Mouse (Mus musculus) limb, embryonic 12.5 days (tissue): Measurements from ENCODE around the gene Rhox4b. TPM values are rescaled to one million over a fixed set of nuclear protein-coding genes. Genes with fewer than 3 reads are reported as not detected.
"Not testable (repeated sequence)": the region's sequence is repeated elsewhere in the genome, so short reads cannot be mapped to it uniquely, and the experiment has no call there.

Experiments
- ATAC-seq: fragments of 200-750 bp; cut with Nextera tagmentation; 2 replicates; pipeline ENCODE4 v1.8.0; 2017; ENCODE audit warnings: low read depth, moderate TSS enrichment; ENCODE audit not compliant: insufficient number of reproducible peaks, insufficient read depth, low FRiP score, low TSS enrichment
- H3K27ac ChIP-seq: fragments of 300-500 bp; sonication (generic); 2 replicates; pipeline ENCODE4 v1.5.1; 2016; ENCODE audit warnings: mild to moderate bottlenecking, moderate library complexity
- H3K27me3 ChIP-seq: fragments of 300-500 bp; sonication (generic); 2 replicates; pipeline ENCODE4 v1.6.1; 2016; ENCODE audit warnings: mild to moderate bottlenecking, moderate library complexity
- H3K36me3 ChIP-seq: fragments of 300-500 bp; sonication (generic); 2 replicates; pipeline ENCODE4 v1.6.1; 2016; ENCODE audit warnings: mild to moderate bottlenecking, moderate library complexity
- H3K4me1 ChIP-seq: fragments of 300-500 bp; sonication (generic); replicated peaks from 2 replicates; pipeline ENCODE4 v1.6.1; 2016
- H3K4me2 ChIP-seq: fragments of 300-500 bp; sonication (generic); 2 replicates; pipeline ENCODE4 v1.6.1; 2016; ENCODE audit warnings: mild to moderate bottlenecking, moderate library complexity
- H3K4me3 ChIP-seq: fragments of 300-500 bp; sonication (generic); replicated peaks from 2 replicates; pipeline ENCODE4 v1.5.1; 2016; ENCODE audit warnings: mild to moderate bottlenecking
- H3K9ac ChIP-seq: fragments of 300-500 bp; sonication (generic); replicated peaks from 2 replicates; pipeline ENCODE4 v1.6.1; 2016; ENCODE audit warnings: mild to moderate bottlenecking, moderate library complexity
- H3K9me3 ChIP-seq: fragments of 300-500 bp; sonication (generic); 2 replicates; pipeline ENCODE4 v1.6.1; 2016; ENCODE audit warnings: mild to moderate bottlenecking, moderate library complexity
- WGBS: fragments of 180-500 bp; shearing (Covaris S2); methylation state at CpG from one replicate; pipeline ENCODE4 v1.1.7; 2016; 5-methylcytosine and 5-hydroxymethylcytosine counted together
- polyA plus RNA-seq: library from polyadenylated mRNA; unstranded; fragments of >200 nt; fragmentation: Nextera tagmentation; extraction: Ambion mirVana; gene quantifications from 2 replicates; pipeline ENCODE4 v1.2.1, GENCODE M21; 2016

Rhox4b gene
- polyA plus RNA-seq = 0.30 TPM in 1 of 2 replicates, not detected in the other

DNA sequence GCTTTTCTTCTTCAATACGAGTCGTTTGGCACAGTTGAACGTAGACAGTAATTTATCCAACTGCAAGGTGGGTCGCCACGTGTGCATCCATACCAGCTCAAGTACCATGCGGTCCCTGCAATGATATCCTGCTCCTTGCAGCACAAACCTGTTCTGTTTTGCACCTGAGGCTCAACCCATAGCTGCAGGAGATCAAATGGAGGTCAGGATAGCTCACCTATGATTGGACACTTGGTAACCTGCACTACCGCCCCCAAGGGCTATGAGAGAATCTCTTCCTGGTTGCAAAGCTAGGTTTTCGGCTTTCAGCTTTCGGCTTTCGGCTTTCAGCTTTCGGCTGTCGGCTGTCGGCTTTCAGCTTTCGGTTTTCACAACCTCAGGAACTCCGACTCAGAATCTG is at the start of gene Rhox4b:
Rhox4b (plus strand) TSS at position 301 of the 400 bp plus-strand sequence.
- H3K4me1 ChIP-seq, H3K27ac ChIP-seq, H3K9ac ChIP-seq, H3K27me3 ChIP-seq, H3K4me2 ChIP-seq, ATAC-seq, H3K36me3 ChIP-seq, H3K4me3 ChIP-seq, H3K9me3 ChIP-seq: not testable (repeated sequence)
- 86% methylated on average over 14 of the region's 15 CpGs for WGBS

DNA sequence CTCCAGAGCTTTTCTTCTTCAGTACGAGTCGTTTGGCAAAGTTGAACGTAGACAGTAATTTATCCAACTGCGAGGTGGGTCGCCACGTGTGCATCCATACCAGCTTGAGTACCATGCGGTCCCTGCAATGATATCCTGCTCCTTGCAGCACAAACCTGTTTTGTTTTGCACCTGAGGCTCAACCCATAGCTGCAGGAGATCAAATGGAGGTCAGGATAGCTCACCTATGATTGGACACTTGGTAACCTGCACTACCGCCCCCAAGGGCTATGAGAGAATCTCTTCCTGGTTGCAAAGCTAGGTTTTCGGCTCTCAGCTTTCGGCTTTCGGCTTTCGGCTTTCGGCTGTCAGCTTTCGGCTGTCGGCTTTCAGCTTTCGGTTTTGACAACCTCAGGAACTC is 41.7 kb upstream of the Rhox4b start, which contains the start of gene Rhox4a2:
Rhox4a2 (plus strand) TSS at position 301 of the 400 bp plus-strand sequence.
- H3K36me3 ChIP-seq, H3K4me2 ChIP-seq, H3K27me3 ChIP-seq, H3K9ac ChIP-seq, H3K9me3 ChIP-seq, ATAC-seq, H3K4me3 ChIP-seq, H3K27ac ChIP-seq, H3K4me1 ChIP-seq: not testable (repeated sequence)
- 89% methylated on average over 9 of the region's 16 CpGs for WGBS

DNA sequence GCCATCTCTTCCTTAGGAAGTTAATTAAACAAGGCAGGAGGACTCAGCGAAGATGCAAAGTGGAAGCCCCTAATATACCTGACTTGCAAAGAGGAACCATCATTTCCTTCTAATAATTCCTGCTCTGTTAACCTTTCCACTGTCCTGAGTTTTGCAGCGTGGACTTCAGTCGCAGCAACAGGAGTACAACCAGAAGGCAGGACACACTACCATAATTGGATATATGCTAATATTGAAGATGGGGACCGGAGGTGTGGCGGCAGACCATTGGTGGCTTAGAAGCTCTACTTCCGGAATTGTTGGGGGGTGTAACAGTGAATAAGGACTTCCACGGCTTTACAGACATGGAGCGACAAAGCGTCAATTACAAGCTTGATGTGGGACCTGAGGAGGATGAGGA is 20.5 kb upstream of the Rhox4b start, which contains the start of gene Rhox2b:
Rhox2b (plus strand) TSS at position 301 of the 400 bp plus-strand sequence.
- ATAC-seq, H3K9ac ChIP-seq, H3K4me3 ChIP-seq, H3K36me3 ChIP-seq, H3K9me3 ChIP-seq, H3K27me3 ChIP-seq, H3K4me1 ChIP-seq, H3K4me2 ChIP-seq, H3K27ac ChIP-seq: not testable (repeated sequence)
- no CpG with 5 or more reads among the region's 9 CpGs for WGBS

DNA sequence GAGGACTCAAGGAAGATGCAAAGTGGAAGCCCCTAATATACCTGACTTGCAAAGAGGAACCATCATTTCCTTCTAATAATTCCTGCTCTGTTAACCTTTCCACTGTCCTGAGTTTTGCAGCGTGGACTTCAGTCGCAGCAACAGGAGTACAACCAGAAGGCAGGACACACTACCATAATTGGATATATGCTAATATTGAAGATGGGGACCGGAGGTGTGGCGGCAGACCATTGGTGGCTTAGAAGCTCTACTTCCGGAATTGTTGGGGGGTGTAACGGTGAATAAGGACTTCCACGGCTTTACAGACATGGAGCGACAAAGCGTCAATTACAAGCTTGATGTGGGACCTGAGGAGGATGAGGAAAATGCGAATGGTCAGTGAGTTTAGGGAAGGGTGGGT is 21.1 kb downstream of the Rhox4b start, which contains the start of gene Rhox2c:
Rhox2c (plus strand) TSS at position 301 of the 400 bp plus-strand sequence.
- H3K27me3 ChIP-seq = not testable (repeated sequence)
- WGBS = 98% methylated on average over 8 of the region's 10 CpGs

DNA sequence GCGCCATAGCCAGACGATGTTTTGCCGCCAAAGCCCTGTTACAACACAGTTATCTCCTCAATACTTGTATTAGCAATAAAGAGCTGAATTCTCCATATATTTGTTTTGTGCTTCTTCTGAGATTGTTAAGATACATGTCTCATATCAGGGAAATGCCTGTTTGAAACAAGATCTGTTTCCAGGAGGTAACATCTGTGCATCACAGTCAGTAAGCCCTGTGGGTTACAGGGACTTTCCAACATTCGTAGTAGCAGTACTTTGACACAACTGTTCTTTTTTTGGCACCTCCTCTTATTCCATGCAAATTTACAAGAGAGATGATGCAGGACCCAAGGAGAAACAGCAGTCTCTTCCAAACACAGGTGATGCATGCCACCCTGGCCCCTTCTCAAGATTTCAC is 26.0 kb downstream of the Rhox4b start, which contains the start of gene Rhox3c:
Rhox3c (plus strand) TSS at position 301 of the 400 bp plus-strand sequence.
- H3K4me2 ChIP-seq, ATAC-seq: not testable (repeated sequence)
- WGBS = 84% methylated on average over 3 of the region's 4 CpGs

More for the DNA sequence above, 21.1 kb downstream of the Rhox4b start, which contains the start of gene Rhox2c:
- H3K4me2 ChIP-seq, H3K4me1 ChIP-seq, H3K4me3 ChIP-seq, H3K9me3 ChIP-seq, H3K9ac ChIP-seq, H3K27ac ChIP-seq, H3K36me3 ChIP-seq, ATAC-seq: not testable (repeated sequence)

DNA sequence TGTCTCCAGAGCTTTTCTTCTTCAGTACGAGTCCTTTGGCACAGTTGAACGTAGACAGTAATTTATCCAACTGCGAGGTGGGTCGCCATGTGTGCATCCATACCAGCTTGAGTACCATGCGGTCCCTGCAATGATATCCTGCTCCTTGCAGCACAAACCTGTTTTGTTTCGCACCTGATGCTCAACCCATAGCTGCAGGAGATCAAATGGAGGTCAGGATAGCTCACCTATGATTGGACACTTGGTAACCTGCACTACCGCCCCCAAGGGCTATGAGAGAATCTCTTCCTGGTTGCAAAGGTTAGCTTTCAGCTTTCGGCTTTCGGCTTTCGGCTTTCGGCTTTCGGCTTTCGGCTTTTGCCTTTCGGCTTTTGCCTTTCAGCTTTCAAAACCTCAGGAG is 47.7 kb downstream of the Rhox4b start, which contains the start of gene Rhox4c:
Rhox4c (plus strand) TSS at position 301 of the 400 bp plus-strand sequence.
- not testable (repeated sequence) for H3K9me3 ChIP-seq, ATAC-seq, H3K9ac ChIP-seq, H3K27me3 ChIP-seq, H3K27ac ChIP-seq, H3K36me3 ChIP-seq, H3K4me1 ChIP-seq, H3K4me3 ChIP-seq, H3K4me2 ChIP-seq
- WGBS = 92% methylated on average over 14 of the region's 14 CpGs

More for the DNA sequence above, 26.0 kb downstream of the Rhox4b start, which contains the start of gene Rhox3c:
- H3K9me3 ChIP-seq, H3K36me3 ChIP-seq, H3K27ac ChIP-seq, H3K9ac ChIP-seq, H3K4me1 ChIP-seq, H3K4me3 ChIP-seq, H3K27me3 ChIP-seq: not testable (repeated sequence)

Other genes with a start within 250 kb of the Rhox4b start
- 393 and 398 TPM in 2 replicates for gene Ndufa1, start 241.3 kb upstream of the Rhox4b start, polyA plus RNA-seq
- gene Rnf113a1, start 241.2 kb upstream of the Rhox4b start, polyA plus RNA-seq = 13.0 and 14.4 TPM in 2 replicates
- gene Gm9, start 221.5 kb upstream of the Rhox4b start, polyA plus RNA-seq = not detected in 2 replicates
- gene Rhox1, start 210.2 kb upstream of the Rhox4b start, polyA plus RNA-seq = not detected in 2 replicates
- not detected in 2 replicates for gene Rhox2a, start 187.5 kb upstream of the Rhox4b start, polyA plus RNA-seq
- gene Rhox3a, start 182.6 kb upstream of the Rhox4b start, polyA plus RNA-seq = not detected in 2 replicates
- not detected in 2 replicates for gene Rhox4a, start 167.2 kb upstream of the Rhox4b start, polyA plus RNA-seq
- not detected in 2 replicates for gene Rhox3a2, start 52.5 kb upstream of the Rhox4b start, polyA plus RNA-seq
- not detected in 2 replicates for gene Rhox4a2, start 41.6 kb upstream of the Rhox4b start, polyA plus RNA-seq
- gene Rhox2b, start 20.4 kb upstream of the Rhox4b start, polyA plus RNA-seq = not detected in 2 replicates
- gene Rhox2c, start 21.2 kb downstream of the Rhox4b start, polyA plus RNA-seq = not detected in 2 replicates
- gene Rhox3c, start 26.1 kb downstream of the Rhox4b start, polyA plus RNA-seq = not detected in 2 replicates
- gene Rhox4c, start 47.8 kb downstream of the Rhox4b start, polyA plus RNA-seq = not detected in 2 replicates
- not detected in 2 replicates for gene Rhox2d, start 60.9 kb downstream of the Rhox4b start, polyA plus RNA-seq
- gene Rhox4d, start 81.9 kb downstream of the Rhox4b start, polyA plus RNA-seq = not detected in 2 replicates
- not detected in 2 replicates for gene Rhox2e, start 98.0 kb downstream of the Rhox4b start, polyA plus RNA-seq
- gene Rhox3e, start 109.5 kb downstream of the Rhox4b start, polyA plus RNA-seq = not detected in 2 replicates
- not detected in 2 replicates for gene Rhox4e, start 124.9 kb downstream of the Rhox4b start, polyA plus RNA-seq
- not detected in 2 replicates for gene Rhox2f, start 138.9 kb downstream of the Rhox4b start, polyA plus RNA-seq
- gene Rhox3f, start 148.5 kb downstream of the Rhox4b start, polyA plus RNA-seq = not detected in 2 replicates
- not detected in 2 replicates for gene Rhox4f, start 175.2 kb downstream of the Rhox4b start, polyA plus RNA-seq
- not detected in 2 replicates for gene Rhox3g, start 196.1 kb downstream of the Rhox4b start, polyA plus RNA-seq
- not detected in 2 replicates for gene Rhox2g, start 211.0 kb downstream of the Rhox4b start, polyA plus RNA-seq
- gene Rhox4g, start 218.8 kb downstream of the Rhox4b start, polyA plus RNA-seq = not detected in 2 replicates
- gene Rhox3h, start 236.3 kb downstream of the Rhox4b start, polyA plus RNA-seq = not detected in 2 replicates
- not detected in 2 replicates for gene Rhox2h, start 240.8 kb downstream of the Rhox4b start, polyA plus RNA-seq